Mouse (Mus musculus) T-cell, adult 2 months (primary cell): ENCODE results near the gene Wwox.

ENCODE experiments used
- DNase-seq: peaks from one replicate; pipeline ENCODE4 v3.0.0; 2022; ENCODE audit warnings: low spot score

Gene Wwox

GRCm38 (mm10) chr8:115110423-115110822, 671.0 kb downstream of the Wwox start:
- DNase-seq = peak; percentile 34

DNA sequence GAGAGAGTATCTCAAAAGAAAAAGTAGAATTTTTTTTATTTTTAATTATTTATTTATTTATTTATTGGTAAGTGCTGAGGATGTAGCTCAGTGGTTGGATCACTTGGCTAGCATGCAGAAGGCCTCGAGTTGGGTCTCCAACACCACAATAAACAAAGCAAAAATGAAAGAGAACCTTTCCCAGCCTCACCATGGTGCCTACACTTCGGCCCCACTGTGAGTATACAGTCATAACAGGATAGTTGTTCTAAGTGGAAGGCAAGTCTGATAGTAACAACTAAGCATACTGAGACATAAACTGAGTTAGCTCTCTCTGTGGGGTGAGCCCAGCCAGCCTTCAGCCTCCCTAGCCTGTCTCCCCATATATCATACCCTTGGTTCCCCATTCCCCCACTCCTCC, 672.6 kb downstream of the Wwox start:
- no peak for DNase-seq

- DNase-seq = no peak
Observed at GRCm38 (mm10) chr8:115114498-115114897, 675.0 kb downstream of the Wwox start.

DNA sequence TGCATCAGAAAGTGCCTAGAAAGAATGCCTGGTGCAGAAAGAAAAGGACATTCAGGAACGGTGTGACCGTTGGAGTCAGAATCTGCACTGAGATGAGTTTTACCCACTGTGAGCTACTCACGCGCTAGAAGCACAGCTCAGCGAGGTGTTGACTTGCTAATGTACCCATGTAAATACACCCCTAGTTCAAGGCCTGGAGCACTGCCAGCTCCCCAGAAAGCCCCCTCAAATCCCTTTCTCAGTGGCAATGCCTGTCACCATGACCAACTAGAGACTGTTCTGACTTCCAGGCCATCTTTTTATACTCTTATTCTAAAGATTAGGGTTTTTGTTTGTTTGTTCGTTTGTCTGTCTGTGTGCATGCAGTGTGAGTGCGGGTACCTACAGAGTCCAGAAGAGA, 686.6 kb downstream of the Wwox start:
- DNase-seq = no peak

- DNase-seq = no peak
Observed at GRCm38 (mm10) chr8:115126674-115127073, 687.2 kb downstream of the Wwox start.

DNA sequence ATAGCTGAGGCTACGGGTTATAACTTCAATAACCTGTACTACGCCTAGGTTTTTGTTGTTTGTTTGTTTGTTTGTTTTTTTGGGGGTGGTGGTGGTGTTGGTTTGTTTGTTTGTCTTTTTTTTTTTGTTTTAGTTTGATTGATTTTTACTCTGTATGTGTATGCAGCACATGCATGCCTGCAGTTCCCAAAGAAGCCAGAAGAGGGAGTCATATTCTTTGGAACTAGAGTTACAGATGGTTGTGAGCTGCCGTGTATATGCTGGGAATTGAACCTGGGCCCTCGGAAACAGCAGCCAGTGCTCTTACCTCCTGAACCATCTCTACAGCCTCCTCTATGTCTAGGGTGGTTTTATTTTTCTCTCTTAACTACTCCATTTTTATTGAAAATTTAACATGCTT, 689.9 kb downstream of the Wwox start:
- DNase-seq = no peak

DNA sequence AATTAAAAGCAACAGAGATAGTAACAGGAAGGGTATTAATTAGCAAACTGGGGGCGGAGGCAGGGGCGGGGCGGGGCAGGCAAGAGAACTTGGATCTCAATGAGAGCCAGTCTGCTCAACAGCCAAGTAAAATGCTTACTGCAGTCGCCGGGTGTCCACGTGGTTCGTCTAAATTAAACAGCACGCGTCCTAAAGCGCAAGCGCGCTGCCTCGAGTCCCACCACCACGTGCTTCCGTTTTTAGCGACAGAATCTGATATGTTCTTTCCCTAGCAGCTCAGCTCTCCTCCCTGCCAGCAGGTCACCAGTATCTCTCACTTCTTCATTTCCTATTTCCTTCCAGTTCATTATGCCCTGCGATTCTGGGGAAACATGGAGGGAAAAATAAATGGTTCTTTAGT, 693.7 kb downstream of the Wwox start:
- DNase-seq = no peak

DNA sequence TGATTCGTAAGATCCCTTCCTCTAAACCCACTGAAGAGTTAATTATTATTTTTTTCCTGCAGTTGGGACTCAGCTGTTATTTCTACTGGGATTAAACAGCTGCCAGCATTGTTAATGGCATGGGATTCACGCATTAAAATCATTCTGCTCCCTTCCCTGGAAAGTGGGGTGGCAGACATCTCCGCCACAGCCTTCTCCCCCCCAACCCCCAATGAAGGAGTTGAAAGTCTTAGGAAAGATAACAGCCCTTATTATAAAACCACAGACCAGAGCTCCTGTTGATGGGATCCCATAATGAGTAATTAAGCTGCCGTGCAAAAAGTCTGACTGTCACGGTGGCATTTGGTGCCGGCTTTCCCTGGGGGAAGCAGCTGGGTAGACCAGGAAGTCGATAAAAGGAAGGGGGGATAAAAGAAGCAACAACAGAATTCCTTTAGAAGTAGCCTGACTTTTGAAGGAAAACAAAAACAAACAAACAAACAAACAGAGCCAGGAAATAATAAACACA, 694.3 kb downstream of the Wwox start:
- DNase-seq = no peak

DNA sequence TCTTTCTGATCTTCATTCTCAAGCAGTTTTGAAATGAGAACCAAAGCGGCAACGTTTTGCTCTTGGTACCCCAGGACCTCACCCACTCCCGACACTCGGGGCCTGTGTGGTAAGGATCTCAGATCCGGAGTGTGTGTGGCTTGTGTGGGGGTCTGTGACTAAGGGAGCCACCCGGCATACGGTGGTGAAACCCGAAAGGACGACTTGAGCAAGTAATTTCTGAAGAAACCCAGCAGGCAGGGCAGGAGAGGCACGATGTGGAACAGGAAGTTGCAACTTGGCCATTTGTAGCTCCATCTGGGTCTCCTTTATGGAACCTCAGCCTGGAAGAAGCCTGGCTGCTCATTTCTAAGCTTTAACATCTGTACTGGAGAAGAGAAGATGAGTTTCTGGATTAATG, 697.4 kb downstream of the Wwox start:
- DNase-seq = no peak

- no peak for DNase-seq
Observed at GRCm38 (mm10) chr8:115141614-115142013, 702.2 kb downstream of the Wwox start.

DNA sequence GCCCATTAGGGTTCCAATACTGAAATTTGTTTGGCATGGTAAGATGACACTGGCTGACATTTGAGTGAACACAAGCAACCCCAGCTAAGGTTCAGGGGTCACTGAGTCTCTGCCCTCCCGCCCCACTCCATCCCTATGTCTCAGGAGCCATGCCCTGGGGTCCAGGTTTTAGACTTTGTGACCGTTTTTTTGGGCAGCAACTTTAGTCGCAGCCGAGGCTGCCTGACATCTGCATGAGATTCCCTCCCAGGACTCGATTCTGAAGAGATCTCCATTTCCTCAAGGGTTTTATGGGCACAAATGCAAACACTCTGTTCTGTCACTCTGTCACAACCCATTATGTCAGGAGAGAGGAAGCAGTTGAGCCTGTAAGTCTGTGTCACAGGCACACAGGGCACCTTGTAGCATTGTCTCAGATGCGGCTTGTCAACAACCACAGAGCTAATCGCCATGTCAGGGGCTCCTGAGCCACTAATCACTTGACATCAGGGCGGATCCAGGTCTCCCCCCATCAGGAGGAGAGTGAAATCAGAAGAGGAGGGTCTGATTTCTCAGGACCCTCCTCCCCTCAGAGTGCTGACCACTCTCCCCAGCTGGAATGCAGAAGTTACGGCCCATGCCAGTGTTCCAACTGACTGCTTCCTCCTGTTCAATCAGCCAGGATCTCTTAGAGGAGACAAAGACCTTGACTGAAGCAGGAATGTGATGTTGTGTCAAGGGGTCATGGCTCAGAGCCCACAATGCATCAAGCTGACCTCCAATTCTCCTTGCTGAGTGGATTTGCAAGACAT, 704.3 kb downstream of the Wwox start:
- no peak for DNase-seq

DNA sequence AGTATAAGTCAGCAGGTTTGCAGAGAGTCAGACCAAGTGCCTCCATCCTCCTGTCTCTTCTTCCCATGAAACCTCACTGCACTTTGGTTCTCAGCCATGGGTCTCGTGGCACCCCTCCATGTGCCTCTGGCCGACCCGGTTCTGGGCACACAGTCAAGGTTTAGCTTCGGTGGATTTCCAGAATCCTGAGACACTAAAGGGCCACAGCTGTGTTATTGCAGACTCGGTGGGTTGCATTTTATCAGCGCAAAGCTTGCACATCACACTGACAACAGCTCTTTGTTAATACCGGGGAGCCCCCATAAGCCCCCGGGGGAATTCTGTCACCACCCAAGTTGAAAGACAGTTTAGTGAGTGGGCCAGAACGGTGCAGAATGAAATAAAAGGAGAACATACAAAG, 707.6 kb downstream of the Wwox start:
- no peak for DNase-seq

- DNase-seq = no peak
Observed at GRCm38 (mm10) chr8:115150446-115151109, 711.1 kb downstream of the Wwox start.

DNA sequence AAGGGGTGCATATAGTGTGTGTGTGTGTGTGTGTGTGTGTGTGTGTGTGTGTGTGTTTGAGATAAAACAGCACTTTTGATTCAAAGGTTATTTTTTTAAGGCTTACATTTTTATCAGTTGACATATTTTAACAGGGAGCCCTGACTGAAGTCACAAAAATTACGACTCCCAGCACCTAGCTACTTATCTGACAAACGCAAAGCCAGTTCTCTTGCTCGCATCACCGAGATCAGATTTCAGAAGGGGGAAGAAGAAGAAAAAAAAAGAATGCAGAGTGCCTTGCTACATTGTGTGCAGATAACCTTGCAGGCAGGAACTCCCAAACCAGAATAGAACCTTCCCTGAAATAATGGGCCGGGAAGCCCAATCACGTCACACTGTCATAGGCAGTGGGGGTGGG, 712.0 kb downstream of the Wwox start:
- DNase-seq = no peak

- no peak for DNase-seq
Observed at GRCm38 (mm10) chr8:115154096-115154495, 714.6 kb downstream of the Wwox start.

DNA sequence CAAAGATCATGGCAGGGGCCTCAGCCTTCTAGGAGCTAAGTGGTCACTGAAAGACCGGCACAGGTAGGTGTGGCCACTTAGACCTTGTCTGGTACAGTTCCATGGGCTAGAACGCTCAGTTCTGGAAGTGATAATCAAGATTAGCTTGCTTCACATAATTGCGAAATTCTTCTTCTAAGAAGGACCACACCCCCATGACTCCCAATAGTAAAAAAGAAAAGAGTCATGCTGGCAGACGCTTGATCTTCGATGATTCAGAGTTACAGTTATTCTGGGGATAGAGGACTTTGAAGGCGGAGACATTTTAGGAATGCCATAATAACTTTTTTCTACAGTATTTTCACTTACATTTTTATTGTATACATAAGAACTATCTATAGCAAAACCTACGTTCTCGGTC, 716.7 kb downstream of the Wwox start:
- no peak for DNase-seq

- DNase-seq = no peak
Observed at GRCm38 (mm10) chr8:115157977-115158720, 718.7 kb downstream of the Wwox start.

- DNase-seq = no peak
Observed at GRCm38 (mm10) chr8:115158721-115159111, 719.3 kb downstream of the Wwox start.

GRCm38 (mm10) chr8:115159208-115159607, 719.8 kb downstream of the Wwox start:
- DNase-seq = peak; percentile 8

DNA sequence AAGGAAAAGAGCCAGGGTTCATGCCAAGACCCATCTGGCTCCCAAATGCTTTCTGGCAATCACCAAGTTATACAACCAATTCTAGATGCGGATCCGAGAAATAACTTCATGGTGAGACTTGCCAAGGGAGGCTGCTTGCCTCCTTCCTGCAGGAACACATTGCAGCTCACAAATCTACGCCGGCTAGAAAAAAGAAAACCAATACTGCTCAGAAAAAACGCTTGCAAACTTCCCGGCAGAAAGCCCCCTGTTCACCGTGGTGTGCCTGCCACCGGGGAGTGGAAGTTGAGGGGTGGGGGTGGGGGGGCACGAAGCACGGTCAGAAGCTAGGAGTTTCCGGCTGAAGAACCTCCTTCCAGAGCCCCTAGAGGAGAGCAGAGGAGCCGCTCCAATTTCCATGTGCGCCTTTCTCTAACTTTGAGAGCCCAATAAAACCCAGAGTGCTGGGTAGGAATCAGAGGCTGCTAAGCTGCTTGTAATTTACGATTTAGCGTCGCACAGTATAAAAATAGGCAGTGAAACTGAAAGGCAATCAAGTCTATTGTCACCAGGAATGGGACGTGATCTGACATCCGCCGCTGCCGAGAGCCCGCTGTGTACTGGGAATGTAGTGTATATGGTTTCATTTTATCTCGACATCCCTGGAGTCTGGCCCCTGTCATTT, 720.4 kb downstream of the Wwox start:
- DNase-seq = peak; percentile 45

- no peak for DNase-seq
Observed at GRCm38 (mm10) chr8:115160407-115160806, 721.0 kb downstream of the Wwox start.

GRCm38 (mm10) chr8:115161520-115161919, 722.1 kb downstream of the Wwox start:
- no peak for DNase-seq
